Mouse (Mus musculus): ENCODE measurements around the gene Sema6b.
"Not testable (repeated sequence)": the region's sequence is repeated elsewhere in the genome, so short reads cannot be mapped to it uniquely, and the experiment has no call there.

Sema6b gene

GRCm38 (mm10) chr17:56092312-56092711, 47.8 kb downstream of the Sema6b start:
- DNase-seq (ENCODE audit: low spot score): no peak

GRCm38 (mm10) chr17:56080781-56081585, 59.2 kb downstream of the Sema6b start:
- peak; percentile 53 for DNase-seq (ENCODE audit: low spot score)

DNA sequence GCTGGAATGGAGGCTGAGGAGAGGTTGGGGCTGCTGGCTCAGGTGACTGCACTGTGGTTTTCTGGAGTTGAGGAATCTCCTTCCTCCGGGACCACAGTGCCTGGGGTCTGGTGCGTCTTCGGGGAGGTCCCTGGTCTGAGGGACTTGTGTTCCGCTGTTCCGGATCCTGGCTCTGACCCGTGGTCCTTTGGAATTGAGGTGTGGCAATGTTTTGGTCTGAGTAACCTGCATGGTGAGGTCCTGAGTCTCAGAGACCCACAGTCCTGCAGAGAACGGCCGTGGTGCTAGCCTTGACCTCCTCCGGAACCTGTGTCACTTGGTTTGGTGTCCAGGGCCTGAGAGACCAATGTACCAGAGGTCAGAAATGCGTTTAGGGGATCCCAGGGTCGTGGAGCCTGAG, 60.2 kb downstream of the Sema6b start:
- DNase-seq (ENCODE audit: low spot score): peak; percentile 59

DNA sequence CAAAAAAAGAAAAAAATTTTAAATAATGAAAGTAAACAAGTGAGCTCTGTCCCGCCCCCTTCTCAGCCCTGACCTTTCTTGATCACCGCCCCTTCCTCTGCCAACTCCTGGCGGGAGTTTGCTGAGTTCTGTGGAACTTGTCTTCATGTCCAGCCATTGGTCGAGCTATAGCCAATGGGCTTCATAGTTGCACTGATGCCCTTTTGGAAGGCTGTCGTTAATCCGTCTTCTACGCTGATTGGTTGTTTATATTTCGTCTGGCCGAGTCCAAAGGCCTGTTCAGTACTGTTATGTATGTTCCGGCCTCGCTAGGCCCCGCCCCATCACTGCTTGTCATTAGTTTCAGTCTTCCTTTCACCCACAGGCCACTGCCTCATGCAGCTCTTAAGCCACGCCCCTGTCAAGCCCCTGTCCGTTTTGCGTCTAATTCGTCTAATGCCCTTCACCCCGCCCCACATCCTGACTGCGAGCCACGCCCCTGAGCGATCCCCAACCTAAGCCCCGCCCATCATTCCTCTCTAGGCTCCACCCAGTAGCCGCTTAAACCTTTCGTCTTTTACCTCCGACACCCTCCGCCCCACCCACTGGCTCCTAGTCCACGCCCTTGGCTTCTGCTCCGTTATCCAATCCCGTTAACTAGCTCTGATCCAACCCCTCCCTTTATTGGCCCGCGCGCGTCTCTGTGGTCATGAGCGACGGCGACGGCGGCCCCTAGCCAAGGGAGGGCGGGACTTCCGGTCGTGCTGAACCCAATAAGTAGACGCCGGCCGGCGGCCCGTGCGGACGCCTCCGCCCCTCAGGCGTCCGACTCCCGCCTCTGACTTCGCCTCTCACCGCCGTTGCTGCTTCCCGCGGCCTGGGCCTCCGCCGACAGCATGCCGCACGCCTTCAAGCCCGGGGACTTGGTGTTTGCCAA, 61.0 kb downstream of the Sema6b start, which contains the start of gene Hdgfl2:
Gene Hdgfl2, plus strand, starts transcription at position 755 of the 916 bp plus-strand sequence.
- DNase-seq (ENCODE audit: low spot score): peak; percentile 100

DNA sequence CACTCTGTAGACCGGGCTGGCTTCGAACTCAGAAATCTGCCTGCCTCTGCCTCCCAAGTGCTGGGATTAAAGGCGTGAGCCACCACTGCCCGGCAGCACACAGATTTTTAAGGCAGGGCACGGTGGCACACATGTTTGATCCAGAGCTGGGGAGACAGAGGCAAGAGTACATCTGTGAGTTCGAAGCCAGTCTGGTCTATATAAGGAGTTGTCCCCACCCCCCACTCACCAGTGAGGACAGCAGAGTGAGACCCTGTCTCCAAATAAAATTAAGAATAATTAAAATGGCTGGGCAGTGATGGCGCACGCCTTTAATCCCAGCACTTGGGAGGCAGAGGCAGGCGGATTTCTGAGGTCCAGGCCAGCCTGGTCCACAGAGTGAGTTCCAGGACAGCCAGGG, 61.8 kb downstream of the Sema6b start:
- DNase-seq (ENCODE audit: low spot score): not testable (repeated sequence)

GRCm38 (mm10) chr17:56077523-56077922, 62.6 kb downstream of the Sema6b start:
- no peak for DNase-seq (ENCODE audit: low spot score)

DNA sequence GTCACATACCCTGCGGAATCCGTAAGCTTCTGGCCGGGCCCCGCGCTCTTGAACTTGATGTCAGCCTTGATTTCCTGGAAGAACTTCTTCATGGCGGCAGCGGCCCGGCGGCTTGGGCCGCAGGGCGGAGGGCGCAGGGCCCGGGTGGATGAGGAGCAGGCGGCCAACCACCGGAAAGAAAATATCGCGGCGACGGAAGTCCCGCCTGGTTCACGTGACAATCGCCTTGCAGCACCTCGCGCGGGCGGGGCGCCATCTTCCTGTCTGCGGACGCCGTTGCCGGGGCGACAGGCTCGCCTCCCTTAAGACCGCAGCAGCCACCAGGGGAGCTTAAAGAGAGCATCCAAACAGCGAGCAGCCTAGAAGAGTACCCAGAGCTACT, 65.3 kb downstream of the Sema6b start, which contains the start of gene Ubxn6:
Gene Ubxn6, minus strand, starts transcription at position 202 of the 382 bp plus-strand sequence.
- DNase-seq (ENCODE audit: low spot score): peak; percentile 95

GRCm38 (mm10) chr17:56074097-56074826, 65.9 kb downstream of the Sema6b start:
- peak; percentile 88 for DNase-seq (ENCODE audit: low spot score)
